Mouse (Mus musculus): ENCODE measurements around the gene Fermt3. TPM values are rescaled to one million over a fixed set of nuclear protein-coding genes. Genes with fewer than 3 reads are reported as not detected.
"Not testable (repeated sequence)": the region's sequence is repeated elsewhere in the genome, so short reads cannot be mapped to it uniquely, and the experiment has no call there.

Gene Fermt3
- polyA plus RNA-seq, 1 experiment from 2014 or later, result 4.6 TPM

GRCm38 (mm10) chr19:6995255-6995991 lies 23.8 kb downstream of the Fermt3 start:
- Histone ChIP-seq H3K4me1 (peaks cover 54% of the 10 kb centered on the region), H3K9me3 (replicated peaks) (no peaks in the 10 kb centered on the region), H3K27ac (replicated peaks) (peak overlapping the region; percentile 78), H3K36me3 (peaks cover 18% of the 10 kb centered on the region), H3K9ac (replicated peaks) (peak overlapping the region; percentile 78), H3K27me3 (replicated peaks) (no peaks in the 10 kb centered on the region), H3K4me3 (replicated peaks) (peak overlapping the region; percentile 65), H3K4me2 (peak overlapping the region; percentile 90)
- no peak; the same call in 1 of the 2 replicates for ATAC-seq (ENCODE audit: low FRiP score)
- WGBS, result 49% methylated on average over 21 of the region's 21 CpGs

- no peak overlapping the region for H3K27ac ChIP-seq (replicated peaks)
- no peak for ATAC-seq (ENCODE audit: low FRiP score)
- H3K4me1 ChIP-seq, result peaks cover 54% of the 10 kb centered on the region
- WGBS, result 88% methylated on average over 8 of the region's 8 CpGs
- H3K4me2 ChIP-seq, result peak overlapping the region; percentile 90
- H3K9ac ChIP-seq (replicated peaks), result peak overlapping the region; percentile 78; the same call in 1 of the 2 replicates
- no peaks in the 10 kb centered on the region for H3K27me3 ChIP-seq (replicated peaks)
- H3K36me3 ChIP-seq, result peaks cover 10% of the 10 kb centered on the region
- H3K4me3 ChIP-seq (replicated peaks), result no peak overlapping the region; the same call in 1 of the 2 replicates
- no peaks in the 10 kb centered on the region for H3K9me3 ChIP-seq (replicated peaks)
Observed at GRCm38 (mm10) chr19:6994489-6994888, 24.8 kb downstream of the Fermt3 start.

- Histone ChIP-seq H3K27ac (replicated peaks) (no peak overlapping the region), H3K9me3 (replicated peaks) (no peaks in the 10 kb centered on the region), H3K4me1 (peaks cover 54% of the 10 kb centered on the region), H3K27me3 (replicated peaks) (no peaks in the 10 kb centered on the region), H3K4me2 (no peak overlapping the region), H3K4me3 (replicated peaks) (no peak overlapping the region), H3K36me3 (peaks cover 5% of the 10 kb centered on the region), H3K9ac (replicated peaks) (no peak overlapping the region)
- no peak for ATAC-seq (ENCODE audit: low FRiP score)
- 91% methylated on average over 8 of the region's 8 CpGs for WGBS
Observed at GRCm38 (mm10) chr19:6994002-6994401, 25.3 kb downstream of the Fermt3 start.

- peak overlapping the region; percentile 89 for H3K4me2 ChIP-seq
- no peaks in the 10 kb centered on the region for H3K9me3 ChIP-seq (replicated peaks)
- H3K4me1 ChIP-seq, result peaks cover 57% of the 10 kb centered on the region
- H3K27me3 ChIP-seq (replicated peaks), result no peaks in the 10 kb centered on the region
- H3K9ac ChIP-seq (replicated peaks), result peak overlapping the region; percentile 42
- H3K27ac ChIP-seq (replicated peaks), result peak overlapping the region; percentile 45; the same call in 1 of the 2 replicates
- no peaks in the 10 kb centered on the region for H3K36me3 ChIP-seq
- H3K4me3 ChIP-seq (replicated peaks), result peak overlapping the region; percentile 49
- 0 out of 2 replicates have a peak, but pooled peaks have one; percentile 1 for ATAC-seq (ENCODE audit: low FRiP score)
- 63% methylated on average over 14 of the region's 14 CpGs for WGBS
Observed at GRCm38 (mm10) chr19:6993011-6993770, 26.1 kb downstream of the Fermt3 start.

- peak within 1 kb of the TSS; percentile 89 for H3K4me2 ChIP-seq
- H3K9ac ChIP-seq (replicated peaks), result peak within 1 kb of the TSS; percentile 63
- ATAC-seq (ENCODE audit: low FRiP score), result peak; percentile 92
- H3K4me3 ChIP-seq (replicated peaks), result peak within 1 kb of the TSS; percentile 49
- H3K27me3 ChIP-seq (replicated peaks), result no peaks in the 10 kb centered on the region
- H3K36me3 ChIP-seq, result no peaks in the 10 kb centered on the region
- peaks cover 55% of the 10 kb centered on the region for H3K4me1 ChIP-seq
- H3K9me3 ChIP-seq (replicated peaks), result no peaks in the 10 kb centered on the region
- 2% methylated on average over 37 of the region's 37 CpGs for WGBS
- peak within 1 kb of the TSS; percentile 66 for H3K27ac ChIP-seq (replicated peaks)
Observed at GRCm38 (mm10) chr19:6992011-6992858, 27.0 kb downstream of the Fermt3 start, which contains the start of gene Dnajc4. Gene Dnajc4, minus strand, starts transcription at chr19:6992572.

- H3K9me3 ChIP-seq (replicated peaks); H3K36me3 ChIP-seq; ATAC-seq (ENCODE audit: low FRiP score); H3K4me2 ChIP-seq; H3K27ac ChIP-seq (replicated peaks); H3K4me3 ChIP-seq (replicated peaks); H3K27me3 ChIP-seq (replicated peaks); H3K9ac ChIP-seq (replicated peaks): not testable (repeated sequence)
- WGBS, result 94% methylated on average over 6 of the region's 6 CpGs
- peaks cover 54% of the 10 kb centered on the region for H3K4me1 ChIP-seq
Observed at GRCm38 (mm10) chr19:6991166-6991565, 28.1 kb downstream of the Fermt3 start.

GRCm38 (mm10) chr19:6990712-6991111 lies 28.6 kb downstream of the Fermt3 start:
- H3K9ac ChIP-seq (replicated peaks), result no peak overlapping the region
- no peak for ATAC-seq (ENCODE audit: low FRiP score)
- 86% methylated on average over 6 of the region's 6 CpGs for WGBS
- H3K36me3 ChIP-seq, result 0 out of 2 replicates have a peak, but pooled peaks cover under 1% of the 10 kb centered on the region
- H3K27me3 ChIP-seq (replicated peaks), result no peaks in the 10 kb centered on the region
- no peak overlapping the region for H3K27ac ChIP-seq (replicated peaks)
- peaks cover 58% of the 10 kb centered on the region for H3K4me1 ChIP-seq
- H3K4me2 ChIP-seq, result no peak overlapping the region
- H3K4me3 ChIP-seq (replicated peaks), result no peak overlapping the region
- H3K9me3 ChIP-seq (replicated peaks), result no peaks in the 10 kb centered on the region

- no peak for ATAC-seq (ENCODE audit: low FRiP score)
- Histone ChIP-seq H3K9ac (replicated peaks) (no peak overlapping the region), H3K4me1 (peaks cover 50% of the 10 kb centered on the region), H3K4me3 (replicated peaks) (no peak overlapping the region), H3K27ac (replicated peaks) (no peak overlapping the region), H3K4me2 (no peak overlapping the region), H3K27me3 (replicated peaks) (no peaks in the 10 kb centered on the region), H3K36me3 (peaks cover 12% of the 10 kb centered on the region), H3K9me3 (replicated peaks) (no peaks in the 10 kb centered on the region)
- 95% methylated on average over 8 of the region's 8 CpGs for WGBS
Observed at GRCm38 (mm10) chr19:6989251-6989650, 30.0 kb downstream of the Fermt3 start.

- Histone ChIP-seq H3K36me3 (peaks cover 18% of the 10 kb centered on the region), H3K9ac (replicated peaks) (peak overlapping the region; percentile 92), H3K4me2 (peak overlapping the region; percentile 88), H3K27me3 (replicated peaks) (no peaks in the 10 kb centered on the region), H3K27ac (replicated peaks) (peak overlapping the region; percentile 86), H3K4me1 (peaks cover 41% of the 10 kb centered on the region), H3K4me3 (replicated peaks) (peak overlapping the region; percentile 80), H3K9me3 (replicated peaks) (no peaks in the 10 kb centered on the region)
- ATAC-seq (ENCODE audit: low FRiP score), result 0 out of 2 replicates have a peak, but pooled peaks have one; percentile 0
- WGBS, result 3% methylated on average over 8 of the region's 8 CpGs
Observed at GRCm38 (mm10) chr19:6987904-6988285, 31.4 kb downstream of the Fermt3 start.

GRCm38 (mm10) chr19:6987061-6987903 lies 32.0 kb downstream of the Fermt3 start, which contains the start of gene Vegfb:
Gene Vegfb, minus strand, starts transcription at chr19:6987651.
- Histone ChIP-seq H3K27ac (replicated peaks) (peak within 1 kb of the TSS; percentile 86), H3K9me3 (replicated peaks) (no peaks in the 10 kb centered on the region), H3K4me1 (peaks cover 38% of the 10 kb centered on the region), H3K4me3 (replicated peaks) (peak within 1 kb of the TSS; percentile 80), H3K36me3 (peaks cover 24% of the 10 kb centered on the region), H3K27me3 (replicated peaks) (no peaks in the 10 kb centered on the region), H3K9ac (replicated peaks) (peak within 1 kb of the TSS; percentile 92), H3K4me2 (peak within 1 kb of the TSS; percentile 88)
- peak; percentile 56 for ATAC-seq (ENCODE audit: low FRiP score)
- WGBS, result under 1% methylated on average over 65 of the region's 85 CpGs

All from neural tube, embryonic 15.5 days (tissue).